Mouse (Mus musculus) heart, embryonic 12.5 days (tissue): ENCODE results near the gene Acads. TPM values are rescaled to one million over a fixed set of nuclear protein-coding genes. Genes with fewer than 3 reads are reported as not detected.
A peak's percentile ranks its signal among the peaks of the same experiment; 100 is the strongest.
"Not testable (repeated sequence)": the region's sequence is repeated elsewhere in the genome, so short reads cannot be mapped to it uniquely, and the experiment has no call there.

Experiments used
- ATAC-seq: fragments of 200-750 bp; cut with Nextera tagmentation; 2 replicates; pipeline ENCODE4 v1.8.0; 2017; ENCODE audit warnings: moderate TSS enrichment, moderate library complexity; ENCODE audit not compliant: insufficient number of reproducible peaks, low FRiP score
- H3K27ac ChIP-seq: fragments of 300-500 bp; sonication (generic); 2 replicates; pipeline ENCODE4 v1.5.1; 2016; ENCODE audit warnings: mild to moderate bottlenecking, moderate library complexity; ENCODE audit not compliant: poor library complexity, severe bottlenecking
- H3K27me3 ChIP-seq: fragments of 300-500 bp; sonication (generic); replicated peaks from 2 replicates; pipeline ENCODE4 v1.6.1; 2016; ENCODE audit warnings: mild to moderate bottlenecking, moderate library complexity
- H3K36me3 ChIP-seq: fragments of 300-500 bp; sonication (generic); 2 replicates; pipeline ENCODE4 v1.6.1; 2016; ENCODE audit warnings: mild to moderate bottlenecking, moderate library complexity
- H3K4me1 ChIP-seq: fragments of 300-500 bp; sonication (generic); replicated peaks from 2 replicates; pipeline ENCODE4 v1.6.1; 2016; ENCODE audit warnings: mild to moderate bottlenecking
- H3K4me2 ChIP-seq: fragments of 300-500 bp; sonication (generic); 2 replicates; pipeline ENCODE4 v1.6.1; 2016; ENCODE audit warnings: mild to moderate bottlenecking, moderate library complexity
- H3K4me3 ChIP-seq: fragments of 300-500 bp; sonication (generic); 2 replicates; pipeline ENCODE4 v1.5.1; 2016; ENCODE audit warnings: mild to moderate bottlenecking
- H3K9ac ChIP-seq: fragments of 300-500 bp; sonication (generic); 2 replicates; pipeline ENCODE4 v1.6.1; 2016; ENCODE audit warnings: mild to moderate bottlenecking, moderate library complexity
- H3K9me3 ChIP-seq: fragments of 300-500 bp; sonication (generic); replicated peaks from 2 replicates; pipeline ENCODE4 v1.6.1; 2016; ENCODE audit warnings: mild to moderate bottlenecking, moderate library complexity
- WGBS: fragments of 180-500 bp; shearing (Covaris S2); methylation state at CpG from one replicate; pipeline ENCODE4 v1.1.7; 2016; 5-methylcytosine and 5-hydroxymethylcytosine counted together
- polyA plus RNA-seq: library from polyadenylated mRNA; unstranded; fragments of >200 nt; fragmentation: Nextera tagmentation; extraction: Ambion mirVana; gene quantifications from 2 replicates; pipeline ENCODE4 v1.2.1, GENCODE M21; 2016

The Acads gene
- polyA plus RNA-seq, 1 experiment from 2014 or later = 114 TPM

GRCm38 (mm10) chr5:115120978-115121377, 1.8 kb upstream of the Acads start:
- H3K36me3 ChIP-seq = peaks cover 36% of the 10 kb centered on the region
- no peak overlapping the region for H3K4me3 ChIP-seq
- H3K4me2 ChIP-seq = no peak overlapping the region
- ATAC-seq = no peak
- no peak overlapping the region for H3K27ac ChIP-seq
- H3K27me3 ChIP-seq = no peaks in the 10 kb centered on the region
- no peak overlapping the region for H3K9ac ChIP-seq
- 81% methylated on average over 5 of the region's 5 CpGs for WGBS
- 0 out of 2 replicates have a peak, but pooled peaks cover 4% of the 10 kb centered on the region for H3K9me3 ChIP-seq
- peaks cover 10% of the 10 kb centered on the region for H3K4me1 ChIP-seq

GRCm38 (mm10) chr5:115117467-115117866, 1.7 kb downstream of the Acads start:
- Histone ChIP-seq H3K27me3 (no peaks in the 10 kb centered on the region), H3K27ac (no peak overlapping the region), H3K9ac (no peak overlapping the region), H3K4me2 (no peak overlapping the region), H3K9me3 (0 out of 2 replicates have a peak, but pooled peaks cover 4% of the 10 kb centered on the region), H3K36me3 (peaks cover 54% of the 10 kb centered on the region), H3K4me1 (peaks cover 3% of the 10 kb centered on the region; the same call in 1 of the 2 replicates), H3K4me3 (no peak overlapping the region)
- ATAC-seq = no peak
- WGBS = 93% methylated on average over 13 of the region's 13 CpGs

- Histone ChIP-seq H3K36me3 (peaks cover 61% of the 10 kb centered on the region), H3K27me3 (no peaks in the 10 kb centered on the region), H3K4me3 (no peak overlapping the region), H3K27ac (no peak overlapping the region), H3K4me1 (peaks cover 3% of the 10 kb centered on the region; the same call in 1 of the 2 replicates), H3K9me3 (0 out of 2 replicates have a peak, but pooled peaks cover 4% of the 10 kb centered on the region), H3K4me2 (no peak overlapping the region), H3K9ac (no peak overlapping the region)
- no peak for ATAC-seq
- WGBS = 79% methylated on average over 3 of the region's 3 CpGs
Measured at GRCm38 (mm10) chr5:115116426-115116825, 2.7 kb downstream of the Acads start.

GRCm38 (mm10) chr5:115114501-115114900, 4.6 kb downstream of the Acads start:
- no peak overlapping the region for H3K4me2 ChIP-seq
- 90% methylated on average over 8 of the region's 8 CpGs for WGBS
- H3K27me3 ChIP-seq = no peaks in the 10 kb centered on the region
- H3K27ac ChIP-seq = no peak overlapping the region
- H3K4me1 ChIP-seq = peaks cover 3% of the 10 kb centered on the region; the same call in 1 of the 2 replicates
- no peak for ATAC-seq
- H3K9ac ChIP-seq = no peak overlapping the region
- peaks cover 81% of the 10 kb centered on the region for H3K36me3 ChIP-seq
- no peak overlapping the region for H3K4me3 ChIP-seq
- 0 out of 2 replicates have a peak, but pooled peaks cover 4% of the 10 kb centered on the region for H3K9me3 ChIP-seq

GRCm38 (mm10) chr5:115113244-115113643, 5.9 kb downstream of the Acads start:
- Histone ChIP-seq H3K9ac (no peak overlapping the region), H3K4me2 (no peak overlapping the region), H3K27ac (no peak overlapping the region), H3K4me3 (no peak overlapping the region), H3K4me1 (no peaks in the 10 kb centered on the region), H3K36me3 (peaks cover 89% of the 10 kb centered on the region), H3K9me3 (0 out of 2 replicates have a peak, but pooled peaks cover 4% of the 10 kb centered on the region), H3K27me3 (no peaks in the 10 kb centered on the region)
- no peak for ATAC-seq
- 93% methylated on average over 12 of the region's 12 CpGs for WGBS

- Histone ChIP-seq H3K4me1 (no peaks in the 10 kb centered on the region), H3K27ac (no peak overlapping the region), H3K4me2 (no peak overlapping the region), H3K4me3 (no peak overlapping the region), H3K9me3 (no peaks in the 10 kb centered on the region), H3K36me3 (peaks cover 85% of the 10 kb centered on the region), H3K9ac (no peak overlapping the region), H3K27me3 (no peaks in the 10 kb centered on the region)
- 94% methylated on average over 8 of the region's 8 CpGs for WGBS
- no peak for ATAC-seq
Measured at GRCm38 (mm10) chr5:115111156-115111555, 8.0 kb downstream of the Acads start.

- not testable (repeated sequence) for H3K4me1 ChIP-seq, ATAC-seq, H3K27ac ChIP-seq, H3K9me3 ChIP-seq, H3K27me3 ChIP-seq, H3K9ac ChIP-seq, H3K4me3 ChIP-seq, H3K4me2 ChIP-seq
- peaks cover 61% of the 10 kb centered on the region for H3K36me3 ChIP-seq
- WGBS = 94% methylated on average over 23 of the region's 23 CpGs
Measured at GRCm38 (mm10) chr5:115103253-115103652, 15.9 kb downstream of the Acads start.

GRCm38 (mm10) chr5:115102231-115102630, 16.9 kb downstream of the Acads start:
- Histone ChIP-seq H3K4me2 (no peak overlapping the region), H3K9me3 (no peaks in the 10 kb centered on the region), H3K4me1 (no peaks in the 10 kb centered on the region), H3K4me3 (no peak overlapping the region), H3K27ac (no peak overlapping the region), H3K9ac (no peak overlapping the region), H3K36me3 (peaks cover 64% of the 10 kb centered on the region), H3K27me3 (no peaks in the 10 kb centered on the region)
- 86% methylated on average over 2 of the region's 2 CpGs for WGBS
- no peak for ATAC-seq

GRCm38 (mm10) chr5:115100473-115100872, 18.7 kb downstream of the Acads start:
- no peaks in the 10 kb centered on the region for H3K27me3 ChIP-seq
- no peak overlapping the region for H3K9ac ChIP-seq
- no peak overlapping the region for H3K4me3 ChIP-seq
- no peak for ATAC-seq
- H3K9me3 ChIP-seq = no peaks in the 10 kb centered on the region
- no peak overlapping the region for H3K4me2 ChIP-seq
- WGBS = 84% methylated on average over 6 of the region's 6 CpGs
- peaks cover 74% of the 10 kb centered on the region for H3K36me3 ChIP-seq
- H3K4me1 ChIP-seq = 0 out of 2 replicates have a peak, but pooled peaks cover under 1% of the 10 kb centered on the region
- H3K27ac ChIP-seq = no peak overlapping the region

GRCm38 (mm10) chr5:115099991-115100390, 19.2 kb downstream of the Acads start:
- no peak overlapping the region for H3K27ac ChIP-seq
- peaks cover 5% of the 10 kb centered on the region; the same call in 1 of the 2 replicates for H3K4me1 ChIP-seq
- 0 out of 2 replicates have a peak overlapping the region, but pooled peaks have one; percentile 7 for H3K9ac ChIP-seq
- H3K4me3 ChIP-seq = no peak overlapping the region
- H3K4me2 ChIP-seq = no peak overlapping the region
- H3K9me3 ChIP-seq = no peaks in the 10 kb centered on the region
- peaks cover 77% of the 10 kb centered on the region for H3K36me3 ChIP-seq
- no peaks in the 10 kb centered on the region for H3K27me3 ChIP-seq
- WGBS = 87% methylated on average over 9 of the region's 9 CpGs
- ATAC-seq = no peak

GRCm38 (mm10) chr5:115099530-115099929, 19.6 kb downstream of the Acads start:
- H3K9ac ChIP-seq = no peak overlapping the region
- H3K4me3 ChIP-seq = no peak overlapping the region
- 81% methylated on average over 5 of the region's 5 CpGs for WGBS
- peaks cover 8% of the 10 kb centered on the region; the same call in 1 of the 2 replicates for H3K4me1 ChIP-seq
- H3K9me3 ChIP-seq = no peaks in the 10 kb centered on the region
- H3K27ac ChIP-seq = no peak overlapping the region
- peaks cover 80% of the 10 kb centered on the region for H3K36me3 ChIP-seq
- no peak overlapping the region for H3K4me2 ChIP-seq
- H3K27me3 ChIP-seq = no peaks in the 10 kb centered on the region
- ATAC-seq = no peak

- Histone ChIP-seq H3K9ac (no peak within 1 kb of the TSS), H3K9me3 (no peaks in the 10 kb centered on the region), H3K4me1 (peaks cover 13% of the 10 kb centered on the region), H3K36me3 (peaks cover 75% of the 10 kb centered on the region), H3K27me3 (no peaks in the 10 kb centered on the region), H3K4me3 (no peak within 1 kb of the TSS), H3K4me2 (no peak within 1 kb of the TSS), H3K27ac (no peak within 1 kb of the TSS)
- WGBS = 90% methylated on average over 8 of the region's 8 CpGs
- ATAC-seq = no peak
Measured at GRCm38 (mm10) chr5:115098195-115098594, 21.0 kb downstream of the Acads start, which contains the start of gene Gm10401. Gene Gm10401, minus strand, starts transcription at chr5:115098295.
